Mouse (Mus musculus) bone marrow, adult 2 months (tissue): ENCODE measurements around the gene Zfp217.

ENCODE experiments used
- CTCF ChIP-seq: fragments of 200-500 bp; IDR thresholded peaks from 2 replicates; pipeline ENCODE4 v1.5.1; 2011; ENCODE audit warnings: low read length, control low read depth; ENCODE audit not compliant: control insufficient read depth, insufficient read depth
- POLR2A ChIP-seq: fragments of 200-500 bp; IDR thresholded peaks from 2 replicates; pipeline ENCODE4 v1.6.1; 2011; ENCODE audit warnings: low read depth, mild to moderate bottlenecking, control low read depth, low read length, borderline replicate concordance; ENCODE audit not compliant: control insufficient read depth

- no peak for TF ChIP-seq CTCF
- no peak for TF ChIP-seq POLR2A
Measured at GRCm38 (mm10) chr2:170195542-170196089, 47.7 kb upstream of the Zfp217 start.
